Comparison of ENCODE assay signal across 8 mouse cellular contexts in genomic region chr16:28841102-28841501, GRCm38 (mm10).
A peak's percentile ranks its signal among the peaks of the same experiment; 100 is the strongest.
DNase-seq lines count a peak whose midpoint lies in the region; ATAC-seq lines count a peak whose summit lies in the region.

No protein-coding gene starts in this region.

- ATAC-seq in lung, embryonic 16.5 days (ENCODE audit: low read depth): peak; percentile 25; the same call in 1 of the 2 replicates
- ATAC-seq in limb, embryonic 13.5 days (ENCODE audit: low FRiP score, low read depth): peak; percentile 33; the same call in 1 of the 2 replicates
- ATAC-seq in stomach, embryonic 16.5 days (ENCODE audit: insufficient read depth, low FRiP score): no peak
- ATAC-seq in frontal cortex, adult (ENCODE audit: low TSS enrichment): no peak

- H3K4me3 ChIP-seq in lung, embryonic 16.5 days (ENCODE audit: low read length): no peak overlapping the region
- H3K4me3 ChIP-seq in hindbrain, embryonic 10.5 days: no peak overlapping the region
- H3K4me3 ChIP-seq in limb, embryonic 13.5 days: no peak overlapping the region
- H3K4me3 ChIP-seq in stomach, embryonic 16.5 days (replicated peaks; ENCODE audit: low read length): no peak overlapping the region

- H3K36me3 ChIP-seq in lung, embryonic 16.5 days (ENCODE audit: control insufficient read depth, insufficient read depth, low read length): no peaks in the 10 kb centered on the region
- H3K36me3 ChIP-seq in hindbrain, embryonic 10.5 days: no peaks in the 10 kb centered on the region
- H3K36me3 ChIP-seq in limb, embryonic 13.5 days: no peaks in the 10 kb centered on the region
- H3K36me3 ChIP-seq in stomach, embryonic 16.5 days (ENCODE audit: control insufficient read depth, insufficient read depth, low read length): no peaks in the 10 kb centered on the region

- H3K4me2 ChIP-seq in lung, embryonic 16.5 days (ENCODE audit: low read depth, low read length): no peak overlapping the region
- H3K4me2 ChIP-seq in limb, embryonic 13.5 days (replicated peaks): peak overlapping the region; percentile 34
- 0 out of 2 replicates have a peak overlapping the region, but pooled peaks have one; percentile 6 for H3K4me2 ChIP-seq in stomach, embryonic 16.5 days (ENCODE audit: low read depth, low read length)

- no peaks in the 10 kb centered on the region for H3K9me3 ChIP-seq in lung, embryonic 16.5 days (ENCODE audit: control insufficient read depth, low read length)
- no peaks in the 10 kb centered on the region for H3K9me3 ChIP-seq in hindbrain, embryonic 10.5 days
- H3K9me3 ChIP-seq in limb, embryonic 13.5 days: no peaks in the 10 kb centered on the region
- no peaks in the 10 kb centered on the region for H3K9me3 ChIP-seq in stomach, embryonic 16.5 days (replicated peaks; ENCODE audit: control insufficient read depth, low read length)

- no peak overlapping the region for H3K9ac ChIP-seq in lung, embryonic 16.5 days (ENCODE audit: low read length)
- 0 out of 2 replicates have a peak overlapping the region, but pooled peaks have one; percentile 19 for H3K9ac ChIP-seq in limb, embryonic 13.5 days
- peak overlapping the region; percentile 32 for H3K9ac ChIP-seq in stomach, embryonic 16.5 days (ENCODE audit: low read length)

- 23% methylated on average over 11 of the region's 11 CpGs for WGBS in lung, embryonic 16.5 days
- WGBS in hindbrain, embryonic 10.5 days: 10% methylated on average over 11 of the region's 11 CpGs
- 15% methylated on average over 11 of the region's 11 CpGs for WGBS in limb, embryonic 13.5 days
- WGBS in stomach, embryonic 16.5 days: 27% methylated on average over 11 of the region's 11 CpGs

- no peak for DNase-seq in lung, postnatal 36 days
- peak; percentile 63 for DNase-seq in hindbrain, embryonic 10.5 days (ENCODE audit: low spot score)
- DNase-seq in cerebellum, adult 11-12 months: no peak
- DNase-seq in cerebellum, adult 11 months: no peak

- no peak overlapping the region for H3K27ac ChIP-seq in lung, embryonic 16.5 days (ENCODE audit: low read length)
- H3K27ac ChIP-seq in hindbrain, embryonic 10.5 days: peak overlapping the region; percentile 47
- no peak overlapping the region for H3K27ac ChIP-seq in limb, embryonic 13.5 days
- 0 out of 2 replicates have a peak overlapping the region, but pooled peaks have one; percentile 12 for H3K27ac ChIP-seq in stomach, embryonic 16.5 days (ENCODE audit: low read length)

- H3K4me1 ChIP-seq in lung, embryonic 16.5 days (replicated peaks; ENCODE audit: control insufficient read depth, insufficient read depth, low read length): peaks cover 10% of the 10 kb centered on the region
- peaks cover 28% of the 10 kb centered on the region for H3K4me1 ChIP-seq in hindbrain, embryonic 10.5 days (replicated peaks)
- H3K4me1 ChIP-seq in limb, embryonic 13.5 days: peaks cover 20% of the 10 kb centered on the region
- peaks cover 10% of the 10 kb centered on the region; the same call in 1 of the 2 replicates for H3K4me1 ChIP-seq in stomach, embryonic 16.5 days (ENCODE audit: control insufficient read depth, insufficient read depth, low read length)

- H3K27me3 ChIP-seq in lung, embryonic 16.5 days (ENCODE audit: control insufficient read depth, insufficient read depth, low read depth, low read length): no peaks in the 10 kb centered on the region
- H3K27me3 ChIP-seq in hindbrain, embryonic 10.5 days (ENCODE audit: insufficient read depth, poor library complexity, severe bottlenecking): peaks cover 11% of the 10 kb centered on the region
- H3K27me3 ChIP-seq in limb, embryonic 13.5 days: peaks cover 8% of the 10 kb centered on the region; the same call in 1 of the 2 replicates
- H3K27me3 ChIP-seq in stomach, embryonic 16.5 days (ENCODE audit: control insufficient read depth, insufficient read depth, low read length): no peaks in the 10 kb centered on the region

Comparison
In these comparisons a context has a peak if more than half of its experiments do, and no peak if none do; other contexts are left out.
1. ATAC-seq: peak in lung, embryonic 16.5 days (single experiment) and limb, embryonic 13.5 days (single experiment); none in stomach, embryonic 16.5 days (single experiment) and frontal cortex, adult (single experiment).
2. H3K27ac ChIP-seq: peak in hindbrain, embryonic 10.5 days (single experiment) and stomach, embryonic 16.5 days (single experiment); none in lung, embryonic 16.5 days (single experiment) and limb, embryonic 13.5 days (single experiment).